ENCODE assay signal across 31 mouse cellular contexts in genomic region chr3:121628245-121628644, GRCm38 (mm10). TPM values are rescaled to one million over a fixed set of nuclear protein-coding genes. Genes with fewer than 3 reads are reported as not detected.
"Had no signal": no experiment of that assay in that cellular context is flagged by ENCODE, and none has a peak within 500 bp of the region (broad histone marks: within the 10 kb centered on the region; RNA-seq: fewer than 3 reads in every experiment).

No protein-coding gene starts in this region.

- H3K9ac ChIP-seq: heart, embryonic 12.5 days; hindbrain, embryonic 12.5 days; hindbrain, embryonic 14.5 days; intestine, embryonic 15.5 days; limb, embryonic 12.5 days; liver, embryonic 13.5 days had no signal

- H3K27me3 ChIP-seq: hindbrain, embryonic 12.5 days; intestine, embryonic 15.5 days; liver, embryonic 13.5 days had no signal

- DNase-seq: gastrocnemius, adult 2 months; gastrocnemius, postnatal 10 days; gastrocnemius, postnatal 25 days; heart, adult 2 months; heart, postnatal 10 days; heart, postnatal 4 days; kidney, adult 18-20 months; kidney, adult 8-10 months; kidney, postnatal 25 days; kidney, postnatal 4 days; liver; liver, embryonic 13.5 days had no signal

- ATAC-seq: hindbrain, embryonic 16.5 days; inflammation-experienced regulatory T-cells, adult 6 months; intestine, embryonic 15.5 days; intestine, postnatal 0 days had no signal

- H3K36me3 ChIP-seq: heart, embryonic 12.5 days; hindbrain, embryonic 10.5 days; hindbrain, embryonic 12.5 days; intestine, embryonic 15.5 days; limb, embryonic 10.5 days; limb, embryonic 12.5 days; liver, embryonic 13.5 days had no signal

- H3K9me3 ChIP-seq: hindbrain, embryonic 10.5 days; hindbrain, embryonic 12.5 days; intestine, embryonic 15.5 days; limb, embryonic 10.5 days; limb, embryonic 12.5 days; liver, embryonic 13.5 days had no signal

- H3K4me1 ChIP-seq: heart, embryonic 12.5 days; hindbrain, embryonic 10.5 days; hindbrain, embryonic 12.5 days; intestine, embryonic 15.5 days; limb, embryonic 10.5 days; limb, embryonic 12.5 days; liver, embryonic 13.5 days had no signal

- H3K27ac ChIP-seq: gastrocnemius, adult 2 months; heart, adult 2 months; hindbrain, embryonic 10.5 days; hindbrain, embryonic 12.5 days; hindbrain, embryonic 14.5 days; intestine, embryonic 15.5 days; kidney, postnatal 0 days; layer of hippocampus, adult 2 months; left cerebral cortex, adult 2 months; limb, embryonic 10.5 days; limb, embryonic 12.5 days; liver, embryonic 13.5 days had no signal

- H3K4me2 ChIP-seq: heart, embryonic 12.5 days; hindbrain, embryonic 12.5 days; hindbrain, embryonic 14.5 days; intestine, embryonic 15.5 days; limb, embryonic 12.5 days; liver, embryonic 11.5 days; liver, embryonic 13.5 days had no signal

- H3K4me3 ChIP-seq: gastrocnemius, adult 2 months; heart, adult 2 months; heart, embryonic 12.5 days; hindbrain, embryonic 10.5 days; hindbrain, embryonic 12.5 days; intestine, embryonic 15.5 days; layer of hippocampus, adult 2 months; left cerebral cortex, adult 2 months; limb, embryonic 10.5 days; limb, embryonic 12.5 days; liver, embryonic 13.5 days had no signal

RNA-seq across cellular contexts. Expression of gene 4930432M17Rik, which starts 42.3 kb away (rescaled TPM):
- polyA plus RNA-seq: frontal cortex, adult 2 months; heart, adult 2 months; heart, embryonic 12.5 days; heart, embryonic 14.5 days; heart, embryonic 16.5 days; hindbrain, embryonic 10.5 days; hindbrain, embryonic 12.5 days; hindbrain, embryonic 14.5 days; hindbrain, embryonic 16.5 days; inflammation-experienced regulatory T-cells, adult 6 months; intestine, embryonic 15.5 days; intestine, postnatal 0 days; kidney, embryonic 14.5 days; kidney, postnatal 0 days; limb, embryonic 10.5 days; limb, embryonic 12.5 days; limb, embryonic 14.5 days; liver, embryonic 11.5 days; liver, embryonic 13.5 days had no signal
